Mouse (Mus musculus) right cerebral cortex, postnatal 10 days (tissue): ENCODE measurements around the gene Fam183b.

Source experiments
- DNase-seq, 2 experiments: peaks; one replicate each; pipeline ENCODE4 v3.0.0; 2021; ENCODE audit warnings: low spot score in 2 of 2

Fam183b gene

DNA sequence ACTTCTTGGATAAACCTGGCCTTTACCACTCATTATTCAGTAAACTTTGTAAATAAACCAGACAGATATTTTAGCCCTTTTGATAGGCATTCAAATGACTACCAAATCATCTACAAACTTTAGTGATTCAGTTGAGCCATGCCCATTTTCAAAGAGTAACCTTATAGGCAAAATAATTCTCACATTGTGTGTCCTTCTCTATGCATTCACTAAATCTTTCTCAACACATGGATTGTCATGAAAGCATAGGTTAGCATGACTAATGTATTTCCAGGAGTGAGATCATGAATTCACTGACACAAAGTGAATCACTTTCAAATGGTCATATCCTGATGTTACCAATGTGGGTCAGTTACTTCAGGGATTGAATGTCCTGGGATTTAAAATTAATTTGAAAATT lies 28.9 kb downstream of the Fam183b start, which contains the start of gene Olfr315:
TSS of gene Olfr315 (plus strand) at position 301 of the 400 bp plus-strand sequence.
- DNase-seq = no peak

DNA sequence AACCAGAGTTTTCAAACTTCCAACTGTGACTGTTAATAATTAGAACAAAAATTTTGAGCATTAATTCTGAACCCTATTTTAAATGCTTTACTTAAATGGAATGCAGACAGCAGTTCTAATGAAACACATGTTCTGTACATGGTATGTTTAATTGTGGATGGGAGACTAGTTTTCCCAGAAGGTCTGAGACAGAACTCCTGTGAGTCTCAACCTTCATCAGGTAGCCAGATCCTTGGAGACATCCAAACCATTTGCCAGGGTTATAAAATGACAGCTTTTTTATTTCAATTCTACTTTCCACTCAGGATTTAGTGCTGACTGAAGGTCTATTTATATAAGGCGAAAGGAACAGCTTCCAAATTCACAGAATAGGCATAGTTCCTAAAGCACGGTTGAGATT lies 49.3 kb downstream of the Fam183b start, which contains the start of gene Olfr316:
TSS of gene Olfr316 (plus strand) at position 301 of the 400 bp plus-strand sequence.
- no peak for DNase-seq

DNA sequence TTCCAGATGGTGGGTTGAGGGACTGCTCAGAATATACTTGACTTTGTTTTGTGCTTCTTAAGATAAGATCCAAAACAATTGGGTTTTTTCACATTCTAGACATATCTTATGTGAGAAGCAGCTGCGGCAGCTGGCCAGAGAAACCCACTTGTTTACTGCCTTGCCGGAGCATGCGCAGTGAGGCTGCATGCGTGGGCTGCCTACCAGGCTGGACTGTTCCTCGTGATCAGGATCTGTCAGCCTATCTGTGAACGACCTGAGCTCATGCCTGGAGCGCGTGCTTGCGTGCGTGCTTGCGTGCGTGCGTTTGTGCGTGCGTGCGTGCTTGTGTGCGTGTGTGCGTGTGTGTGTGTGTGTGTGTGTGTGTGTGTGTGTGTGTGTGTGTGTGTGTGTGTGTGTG lies 50.7 kb downstream of the Fam183b start:
- peak; percentile 48 to 63 for DNase-seq
